ENCODE assay signal across 8 mouse cellular contexts in genomic region chr17:35821439-35822430, GRCm38 (mm10). TPM values are rescaled to one million over a fixed set of nuclear protein-coding genes. Genes with fewer than 3 reads are reported as not detected.
DNase-seq lines count a peak whose midpoint lies in the region; ATAC-seq and TF ChIP-seq lines count a peak whose summit lies in the region.

Gene Ier3 (plus strand): TSS chr17:35821684.

- TF ChIP-seq POLR2A in embryonic fibroblast, embryonic 13.5 days (IDR thresholded peaks at IDR 0.05; ENCODE audit: low read depth, low read length), result peak; percentile 99

- WGBS in heart, embryonic 11.5 days (ENCODE audit: insufficient replicate concordance), result under 1% methylated on average over 62 of the region's 62 CpGs
- under 1% methylated on average over 62 of the region's 62 CpGs for WGBS in kidney, embryonic 15.5 days
- WGBS in neural tube, embryonic 13.5 days, result under 1% methylated on average over 62 of the region's 62 CpGs

- H3K27ac ChIP-seq in embryonic fibroblast, embryonic 13.5 days (ENCODE audit: insufficient read depth, low read length), result peak within 1 kb of the TSS; percentile 79
- peak within 1 kb of the TSS; percentile 80 for H3K27ac ChIP-seq in heart, embryonic 11.5 days (ENCODE audit: low read depth, low read length)
- peak within 1 kb of the TSS; percentile 92 for H3K27ac ChIP-seq in kidney, embryonic 15.5 days
- peak within 1 kb of the TSS; percentile 81 for H3K27ac ChIP-seq in neural tube, embryonic 13.5 days (replicated peaks)

- H3K4me1 ChIP-seq in embryonic fibroblast, embryonic 13.5 days (ENCODE audit: control insufficient read depth, insufficient read depth, low read length), result peaks cover 4% of the 10 kb centered on the region
- peaks cover 12% of the 10 kb centered on the region for H3K4me1 ChIP-seq in heart, embryonic 11.5 days (ENCODE audit: control insufficient read depth, insufficient read depth, low read length)
- H3K4me1 ChIP-seq in kidney, embryonic 15.5 days, result peaks cover 48% of the 10 kb centered on the region
- peaks cover 33% of the 10 kb centered on the region for H3K4me1 ChIP-seq in neural tube, embryonic 13.5 days (replicated peaks)

- 0 out of 2 replicates have a peak, but pooled peaks cover 2% of the 10 kb centered on the region for H3K27me3 ChIP-seq in heart, embryonic 11.5 days (ENCODE audit: control insufficient read depth, insufficient read depth, low read length)
- H3K27me3 ChIP-seq in kidney, embryonic 15.5 days, result peaks cover 9% of the 10 kb centered on the region; the same call in 1 of the 2 replicates
- H3K27me3 ChIP-seq in neural tube, embryonic 13.5 days, result peaks cover 20% of the 10 kb centered on the region

- H3K4me2 ChIP-seq in heart, embryonic 11.5 days, result peak within 1 kb of the TSS; percentile 98
- peak within 1 kb of the TSS; percentile 96 for H3K4me2 ChIP-seq in kidney, embryonic 15.5 days
- peak within 1 kb of the TSS; percentile 88 for H3K4me2 ChIP-seq in neural tube, embryonic 13.5 days

- peak within 1 kb of the TSS; percentile 87 for H3K4me3 ChIP-seq in embryonic fibroblast, embryonic 13.5 days (ENCODE audit: insufficient read depth, low read length)
- H3K4me3 ChIP-seq in heart, embryonic 11.5 days (ENCODE audit: low read depth, low read length), result peak within 1 kb of the TSS; percentile 63
- H3K4me3 ChIP-seq in kidney, embryonic 15.5 days (replicated peaks), result peak within 1 kb of the TSS; percentile 81
- peak within 1 kb of the TSS; percentile 65 for H3K4me3 ChIP-seq in neural tube, embryonic 13.5 days

- peaks cover 6% of the 10 kb centered on the region for H3K36me3 ChIP-seq in heart, embryonic 11.5 days (ENCODE audit: control insufficient read depth, insufficient read depth, low read length)
- H3K36me3 ChIP-seq in kidney, embryonic 15.5 days, result peaks cover 18% of the 10 kb centered on the region
- H3K36me3 ChIP-seq in neural tube, embryonic 13.5 days, result peaks cover 21% of the 10 kb centered on the region

- H3K9ac ChIP-seq in heart, embryonic 11.5 days (ENCODE audit: low read depth, low read length), result peak within 1 kb of the TSS; percentile 79
- H3K9ac ChIP-seq in kidney, embryonic 15.5 days, result peak within 1 kb of the TSS; percentile 69
- H3K9ac ChIP-seq in neural tube, embryonic 13.5 days, result peak within 1 kb of the TSS; percentile 80

- DNase-seq in CD4-positive helper T cell, adult 2 months (ENCODE audit: low read depth, low spot score), result peak; percentile 59
- peak; percentile 91 for DNase-seq in adrenal gland, postnatal 14 days
- peak; percentile 95 to 97 for DNase-seq in lung, adult 18-20 months
- peak; percentile 82 for DNase-seq in testis, postnatal 14 days (ENCODE audit: low spot score)

- TF ChIP-seq CTCF in embryonic fibroblast, embryonic 13.5 days (IDR thresholded peaks at IDR 0.05; ENCODE audit: borderline replicate concordance, insufficient read depth, low read length), result no peak

- no peaks in the 10 kb centered on the region for H3K9me3 ChIP-seq in heart, embryonic 11.5 days (replicated peaks; ENCODE audit: control insufficient read depth, low read length)
- no peaks in the 10 kb centered on the region for H3K9me3 ChIP-seq in kidney, embryonic 15.5 days (replicated peaks)
- H3K9me3 ChIP-seq in neural tube, embryonic 13.5 days, result no peaks in the 10 kb centered on the region

- 0 out of 2 replicates have a peak, but pooled peaks have one; percentile 28 for ATAC-seq in heart, embryonic 11.5 days (replicated peaks; ENCODE audit: insufficient number of reproducible peaks, low FRiP score, low TSS enrichment)
- peak; percentile 69 for ATAC-seq in kidney, embryonic 15.5 days (replicated peaks; ENCODE audit: low FRiP score)
- ATAC-seq in neural tube, embryonic 13.5 days (ENCODE audit: low read depth), result no peak

RNA-seq across cellular contexts. Expression of gene Ier3, which starts in this region (rescaled TPM):
- total RNA-seq in adrenal gland, postnatal 14 days (2021), result 12.7 and 26.3 TPM in 2 replicates
- polyA plus RNA-seq in embryonic fibroblast, embryonic 13.5 days (2011; ENCODE audit: insufficient read length, low read depth, missing spikeins), result 82.6 and 120 TPM in 2 replicates
- 13.2 and 17.0 TPM in 2 replicates for polyA plus RNA-seq in heart, embryonic 11.5 days (2014; fragmentation: Nextera tagmentation; extraction: Ambion mirVana)
- 25.3 and 25.4 TPM in 2 replicates for polyA plus RNA-seq in kidney, embryonic 15.5 days (2015; fragmentation: Nextera tagmentation; extraction: Ambion mirVana)
- polyA plus RNA-seq in neural tube, embryonic 13.5 days (2015; fragmentation: Nextera tagmentation; extraction: Ambion mirVana), result 11.2 and 11.6 TPM in 2 replicates
